Mouse (Mus musculus) megakaryocyte, adult 5-6 weeks (primary cell): ENCODE data around the gene Phkb. TPM values are rescaled to one million over a fixed set of nuclear protein-coding genes. Genes with fewer than 3 reads are reported as not detected.

ENCODE experiments used
- ATAC-seq: 2 replicates; pipeline ENCODE4 v1.8.0; 2016; ENCODE audit warnings: mild to moderate bottlenecking, inconsistent platforms; ENCODE audit not compliant: poor library complexity, severe bottlenecking
- total RNA-seq, 2 experiments: library from RNA; stranded (forward) in 1 of 2; stranded (reverse) in 1 of 2; fragments of 153-499, 151-499 nt in 1 of 2; fragments of 221-1000, 200-1000 nt in 1 of 2; gene quantifications; 2 replicates each; pipeline versions ENCODE4 v1.2.3 to v1.2.4; 2015 to 2017

Gene Phkb
- total RNA-seq, 2 experiments from 2014 or later: 13.5 to 26.1 TPM

- peak; percentile 89 for ATAC-seq
Measured at GRCm38 (mm10) chr8:85936148-85936547, 95.4 kb downstream of the Phkb start.

- no peak for ATAC-seq
Measured at GRCm38 (mm10) chr8:85937343-85937742, 96.6 kb downstream of the Phkb start.

- peak; percentile 76 for ATAC-seq
Measured at GRCm38 (mm10) chr8:85944820-85945219, 104.1 kb downstream of the Phkb start.

- no peak for ATAC-seq
Measured at GRCm38 (mm10) chr8:85958391-85958790, 117.6 kb downstream of the Phkb start.

- no peak for ATAC-seq
Measured at GRCm38 (mm10) chr8:85959880-85960279, 119.1 kb downstream of the Phkb start.

GRCm38 (mm10) chr8:85977588-85978077, 136.9 kb downstream of the Phkb start:
- ATAC-seq: no peak; the same call in 1 of the 2 replicates

GRCm38 (mm10) chr8:85992911-85993310, 152.2 kb downstream of the Phkb start:
- 0 out of 2 replicates have a peak, but pooled peaks have one; percentile 30 for ATAC-seq

- no peak for ATAC-seq
Measured at GRCm38 (mm10) chr8:85993661-85994060, 152.9 kb downstream of the Phkb start.

- ATAC-seq: no peak
Measured at GRCm38 (mm10) chr8:85995971-85996370, 155.2 kb downstream of the Phkb start.

GRCm38 (mm10) chr8:86006485-86006884, 165.7 kb downstream of the Phkb start:
- ATAC-seq: no peak

- no peak for ATAC-seq
Measured at GRCm38 (mm10) chr8:86016806-86017205, 176.0 kb downstream of the Phkb start.

GRCm38 (mm10) chr8:86028646-86029312, 188.0 kb downstream of the Phkb start:
- ATAC-seq: no peak

- ATAC-seq: no peak
Measured at GRCm38 (mm10) chr8:86029451-86029850, 188.7 kb downstream of the Phkb start.

GRCm38 (mm10) chr8:86034662-86035365, 194.1 kb downstream of the Phkb start:
- ATAC-seq: no peak

- no peak for ATAC-seq
Measured at GRCm38 (mm10) chr8:86035371-86035770, 194.6 kb downstream of the Phkb start.

- ATAC-seq: no peak
Measured at GRCm38 (mm10) chr8:86038462-86038861, 197.7 kb downstream of the Phkb start.

GRCm38 (mm10) chr8:86042049-86042448, 201.3 kb downstream of the Phkb start:
- no peak for ATAC-seq

GRCm38 (mm10) chr8:86050882-86051281, 210.1 kb downstream of the Phkb start:
- ATAC-seq: no peak

GRCm38 (mm10) chr8:86052003-86052402, 211.2 kb downstream of the Phkb start:
- ATAC-seq: peak; percentile 83

- no peak for ATAC-seq
Measured at GRCm38 (mm10) chr8:86058618-86059017, 217.9 kb downstream of the Phkb start.

GRCm38 (mm10) chr8:86059130-86059529, 218.4 kb downstream of the Phkb start:
- peak; percentile 98 for ATAC-seq

GRCm38 (mm10) chr8:86063411-86063810, 222.7 kb downstream of the Phkb start:
- ATAC-seq: no peak
